Mouse (Mus musculus) olfactory bulb, adult 2 months (tissue): ENCODE data around the gene Tesk1.

ENCODE experiments used
- CTCF ChIP-seq: fragments of 200-500 bp; IDR thresholded peaks from 2 replicates; pipeline ENCODE4 v1.5.1; 2012; ENCODE audit warnings: low read depth, mild to moderate bottlenecking, low read length, moderate library complexity; ENCODE audit not compliant: insufficient read depth
- POLR2A ChIP-seq: fragments of 200-500 bp; IDR thresholded peaks from 2 replicates; pipeline ENCODE4 v1.6.1; 2012; ENCODE audit warnings: mild to moderate bottlenecking, low read depth, low read length, moderate library complexity; ENCODE audit not compliant: insufficient read depth

DNA sequence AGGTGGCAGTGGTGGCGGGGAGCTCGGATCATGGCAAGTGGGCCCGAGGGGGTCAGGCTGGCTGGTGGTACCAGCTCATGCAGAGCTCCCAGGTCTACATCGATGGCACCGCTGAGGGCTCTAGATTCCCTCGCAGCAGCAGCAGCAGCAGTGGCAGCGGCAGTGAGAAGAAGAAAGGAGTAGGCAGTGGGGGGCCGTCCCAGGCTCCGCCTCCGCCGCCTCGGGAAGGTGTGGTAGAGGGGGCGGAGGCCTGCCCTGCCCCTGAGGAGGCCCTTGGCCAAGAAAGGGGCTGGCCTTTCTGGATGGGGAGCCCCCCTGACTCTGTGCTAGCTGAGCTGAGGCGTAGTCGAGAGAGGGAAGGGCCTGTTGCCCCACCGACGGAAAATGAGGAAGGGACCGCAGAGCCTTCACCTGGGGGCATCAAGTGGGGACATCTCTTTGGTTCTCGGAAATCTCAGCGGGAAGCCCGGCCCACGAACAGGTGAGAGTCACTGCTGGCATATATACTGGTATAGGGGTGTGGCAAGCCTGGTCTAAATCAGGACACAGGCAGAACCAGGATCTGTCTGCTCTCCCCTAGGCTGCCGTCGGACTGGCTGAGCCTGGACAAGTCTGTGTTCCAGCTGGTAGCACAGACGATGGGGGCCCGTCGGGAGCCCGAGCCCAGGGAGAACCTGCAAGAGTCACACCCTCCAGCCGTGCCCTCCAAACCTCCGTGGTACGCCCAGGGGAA is 15.9 kb upstream of the Tesk1 start:
- TF ChIP-seq POLR2A (no peak), CTCF (no peak)
